Mouse (Mus musculus): ENCODE data around the gene Sort1. TPM values are rescaled to one million over a fixed set of nuclear protein-coding genes. Genes with fewer than 3 reads are reported as not detected.
A peak's percentile ranks its signal among the peaks of the same experiment; 100 is the strongest.

Sort1 gene
- polyA plus RNA-seq, 1 experiment from 2014 or later: 24.2 TPM

GRCm38 (mm10) chr3:108282401-108283240 is 1.3 kb upstream of the Sort1 start:
- H3K4me2 ChIP-seq (replicated peaks): peak overlapping the region; percentile 73
- H3K36me3 ChIP-seq (replicated peaks; ENCODE audit: control insufficient read depth, insufficient read depth): peaks cover 27% of the 10 kb centered on the region
- H3K9me3 ChIP-seq (ENCODE audit: control insufficient read depth, low read length): no peaks in the 10 kb centered on the region
- H3K4me1 ChIP-seq (replicated peaks; ENCODE audit: control insufficient read depth, insufficient read depth, low read length): peaks cover 43% of the 10 kb centered on the region
- DNase-seq (ENCODE audit: low spot score) (peak; percentile 85), ATAC-seq (ENCODE audit: low FRiP score) (no peak)
- peak overlapping the region; percentile 98 for H3K9ac ChIP-seq
- 22% methylated on average over 12 of the region's 12 CpGs for WGBS
- H3K27me3 ChIP-seq (ENCODE audit: control insufficient read depth, insufficient read depth, low read length): no peaks in the 10 kb centered on the region
- peak overlapping the region; percentile 89 for H3K27ac ChIP-seq
- peak overlapping the region; percentile 97 for H3K4me3 ChIP-seq (replicated peaks; ENCODE audit: low read length)

GRCm38 (mm10) chr3:108283241-108283561 is 681 bp upstream of the Sort1 start:
- Histone ChIP-seq H3K27ac (peak overlapping the region; percentile 89), H3K4me3 (replicated peaks; ENCODE audit: low read length) (peak overlapping the region; percentile 97), H3K27me3 (ENCODE audit: control insufficient read depth, insufficient read depth, low read length) (no peaks in the 10 kb centered on the region), H3K4me1 (replicated peaks; ENCODE audit: control insufficient read depth, insufficient read depth, low read length) (peaks cover 48% of the 10 kb centered on the region), H3K9ac (peak overlapping the region; percentile 98), H3K36me3 (replicated peaks; ENCODE audit: control insufficient read depth, insufficient read depth) (peaks cover 21% of the 10 kb centered on the region), H3K4me2 (replicated peaks) (peak overlapping the region; percentile 73), H3K9me3 (ENCODE audit: control insufficient read depth, low read length) (no peaks in the 10 kb centered on the region)
- DNase-seq (ENCODE audit: low spot score) (no peak), ATAC-seq (ENCODE audit: low FRiP score) (no peak)
- WGBS: 9% methylated on average over 6 of the region's 6 CpGs

- Histone ChIP-seq H3K36me3 (replicated peaks; ENCODE audit: control insufficient read depth, insufficient read depth) (peaks cover 2% of the 10 kb centered on the region), H3K4me3 (replicated peaks; ENCODE audit: low read length) (peak overlapping the region; percentile 97), H3K9me3 (ENCODE audit: control insufficient read depth, low read length) (no peaks in the 10 kb centered on the region), H3K4me1 (replicated peaks; ENCODE audit: control insufficient read depth, insufficient read depth, low read length) (peaks cover 59% of the 10 kb centered on the region), H3K27ac (no peak overlapping the region), H3K27me3 (ENCODE audit: control insufficient read depth, insufficient read depth, low read length) (no peaks in the 10 kb centered on the region), H3K9ac (peak overlapping the region; percentile 98), H3K4me2 (replicated peaks) (peak overlapping the region; percentile 73)
- WGBS: 49% methylated on average over 4 of the region's 4 CpGs
- DNase-seq (ENCODE audit: low spot score) (no peak), ATAC-seq (ENCODE audit: low FRiP score) (no peak)
Measured at GRCm38 (mm10) chr3:108285078-108285711, 1.3 kb downstream of the Sort1 start.

GRCm38 (mm10) chr3:108286671-108287439 is 3.0 kb downstream of the Sort1 start:
- no peak for DNase-seq (ENCODE audit: low spot score)
- H3K4me2 ChIP-seq (replicated peaks): peak overlapping the region; percentile 73
- H3K9me3 ChIP-seq (ENCODE audit: control insufficient read depth, low read length): no peaks in the 10 kb centered on the region
- ATAC-seq (ENCODE audit: low FRiP score): no peak
- H3K4me1 ChIP-seq (replicated peaks; ENCODE audit: control insufficient read depth, insufficient read depth, low read length): peaks cover 68% of the 10 kb centered on the region
- no peak overlapping the region for H3K4me3 ChIP-seq (replicated peaks; ENCODE audit: low read length)
- peak overlapping the region; percentile 40 for H3K9ac ChIP-seq
- H3K36me3 ChIP-seq (replicated peaks; ENCODE audit: control insufficient read depth, insufficient read depth): 0 out of 2 replicates have a peak, but pooled peaks cover 3% of the 10 kb centered on the region
- H3K27ac ChIP-seq: 0 out of 2 replicates have a peak overlapping the region, but pooled peaks have one; percentile 66
- no peaks in the 10 kb centered on the region for H3K27me3 ChIP-seq (ENCODE audit: control insufficient read depth, insufficient read depth, low read length)
- WGBS: 53% methylated on average over 14 of the region's 14 CpGs

GRCm38 (mm10) chr3:108287811-108288805 is 4.2 kb downstream of the Sort1 start:
- no peak for DNase-seq (ENCODE audit: low spot score)

GRCm38 (mm10) chr3:108289311-108290130 is 5.6 kb downstream of the Sort1 start:
- WGBS: 81% methylated on average over 13 of the region's 13 CpGs
- H3K27ac ChIP-seq: no peak overlapping the region
- DNase-seq (ENCODE audit: low spot score) (no peak), ATAC-seq (ENCODE audit: low FRiP score) (no peak)
- H3K36me3 ChIP-seq (replicated peaks; ENCODE audit: control insufficient read depth, insufficient read depth): 0 out of 2 replicates have a peak, but pooled peaks cover 3% of the 10 kb centered on the region
- no peak overlapping the region for H3K4me2 ChIP-seq (replicated peaks)
- no peaks in the 10 kb centered on the region for H3K27me3 ChIP-seq (ENCODE audit: control insufficient read depth, insufficient read depth, low read length)
- H3K4me1 ChIP-seq (replicated peaks; ENCODE audit: control insufficient read depth, insufficient read depth, low read length): peaks cover 62% of the 10 kb centered on the region
- H3K9ac ChIP-seq: no peak overlapping the region
- no peak overlapping the region for H3K4me3 ChIP-seq (replicated peaks; ENCODE audit: low read length)
- H3K9me3 ChIP-seq (ENCODE audit: control insufficient read depth, low read length): no peaks in the 10 kb centered on the region

More at GRCm38 (mm10) chr3:108287811-108288805, 4.2 kb downstream of the Sort1 start:
- 0 out of 2 replicates have a peak, but pooled peaks cover 3% of the 10 kb centered on the region for H3K36me3 ChIP-seq (replicated peaks; ENCODE audit: control insufficient read depth, insufficient read depth)
- peaks cover 59% of the 10 kb centered on the region for H3K4me1 ChIP-seq (replicated peaks; ENCODE audit: control insufficient read depth, insufficient read depth, low read length)
- no peak for ATAC-seq (ENCODE audit: low FRiP score)
- H3K9ac ChIP-seq: peak overlapping the region; percentile 40
- H3K4me2 ChIP-seq (replicated peaks): peak overlapping the region; percentile 38
- no peaks in the 10 kb centered on the region for H3K9me3 ChIP-seq (ENCODE audit: control insufficient read depth, low read length)
- H3K27ac ChIP-seq: peak overlapping the region; percentile 66
- WGBS: 11% methylated on average over 17 of the region's 17 CpGs
- no peaks in the 10 kb centered on the region for H3K27me3 ChIP-seq (ENCODE audit: control insufficient read depth, insufficient read depth, low read length)
- no peak overlapping the region for H3K4me3 ChIP-seq (replicated peaks; ENCODE audit: low read length)

GRCm38 (mm10) chr3:108291036-108291799 is 7.3 kb downstream of the Sort1 start:
- no peak overlapping the region for H3K9ac ChIP-seq
- WGBS: 67% methylated on average over 17 of the region's 17 CpGs
- H3K4me2 ChIP-seq (replicated peaks): no peak overlapping the region
- H3K9me3 ChIP-seq (ENCODE audit: control insufficient read depth, low read length): no peaks in the 10 kb centered on the region
- DNase-seq (ENCODE audit: low spot score) (no peak), ATAC-seq (ENCODE audit: low FRiP score) (no peak)
- H3K27me3 ChIP-seq (ENCODE audit: control insufficient read depth, insufficient read depth, low read length): no peaks in the 10 kb centered on the region
- H3K4me1 ChIP-seq (replicated peaks; ENCODE audit: control insufficient read depth, insufficient read depth, low read length): peaks cover 63% of the 10 kb centered on the region
- no peak overlapping the region for H3K27ac ChIP-seq
- H3K4me3 ChIP-seq (replicated peaks; ENCODE audit: low read length): no peak overlapping the region
- 0 out of 2 replicates have a peak, but pooled peaks cover 3% of the 10 kb centered on the region for H3K36me3 ChIP-seq (replicated peaks; ENCODE audit: control insufficient read depth, insufficient read depth)

Measured in hindbrain, embryonic 14.5 days (tissue).